Mouse (Mus musculus) heart, embryonic 13.5 days (tissue): Measurements from ENCODE around the gene Rinl. TPM values are rescaled to one million over a fixed set of nuclear protein-coding genes. Genes with fewer than 3 reads are reported as not detected.

Experiments
- ATAC-seq: fragments of 200-750 bp; cut with Nextera tagmentation; 2 replicates; pipeline ENCODE4 v1.8.0; 2017; ENCODE audit warnings: moderate TSS enrichment; ENCODE audit not compliant: insufficient number of reproducible peaks, low FRiP score, low TSS enrichment; ENCODE audit errors: extremely low read depth
- H3K27ac ChIP-seq: fragments of 300-500 bp; sonication (generic); replicated peaks from 2 replicates; pipeline ENCODE4 v1.5.1; 2015; ENCODE audit warnings: moderate library complexity, mild to moderate bottlenecking, inconsistent platforms
- H3K27me3 ChIP-seq: fragments of 300-500 bp; sonication (generic); replicated peaks from 2 replicates; pipeline ENCODE4 v1.6.1; 2015; ENCODE audit warnings: mild to moderate bottlenecking, inconsistent platforms
- H3K36me3 ChIP-seq: fragments of 300-500 bp; sonication (generic); 2 replicates; pipeline ENCODE4 v1.6.1; 2015; ENCODE audit warnings: mild to moderate bottlenecking, inconsistent platforms
- H3K4me1 ChIP-seq: fragments of 300-500 bp; sonication (generic); 2 replicates; pipeline ENCODE4 v1.6.1; 2015; ENCODE audit warnings: inconsistent platforms
- H3K4me2 ChIP-seq: fragments of 300-500 bp; sonication (generic); 2 replicates; pipeline ENCODE4 v1.6.1; 2015; ENCODE audit warnings: inconsistent platforms, mild to moderate bottlenecking, moderate library complexity
- H3K4me3 ChIP-seq: fragments of 300-500 bp; sonication (generic); 2 replicates; pipeline ENCODE4 v1.5.1; 2015; ENCODE audit warnings: moderate library complexity, mild to moderate bottlenecking, inconsistent platforms
- H3K9ac ChIP-seq: fragments of 300-500 bp; sonication (generic); 2 replicates; pipeline ENCODE4 v1.6.1; 2015; ENCODE audit warnings: inconsistent platforms, mild to moderate bottlenecking, moderate library complexity
- H3K9me3 ChIP-seq: fragments of 300-500 bp; sonication (generic); 2 replicates; pipeline ENCODE4 v1.6.1; 2016; ENCODE audit warnings: inconsistent platforms
- WGBS: fragments of 180-500 bp; shearing (Covaris S2); methylation state at CpG from one replicate; pipeline ENCODE4 v1.1.7; 2015; ENCODE audit warnings: mixed read lengths; 5-methylcytosine and 5-hydroxymethylcytosine counted together
- polyA plus RNA-seq: library from polyadenylated mRNA; unstranded; fragments of >200 nt; fragmentation: Nextera tagmentation; extraction: Ambion mirVana; gene quantifications from 2 replicates; pipeline ENCODE4 v1.2.1, GENCODE M21; 2015

Gene Rinl
- polyA plus RNA-seq, 1 experiment from 2014 or later = 2.7 TPM

GRCm38 (mm10) chr7:28817524-28817923, 28.8 kb downstream of the Rinl start:
- peaks cover 100% of the 10 kb centered on the region for H3K36me3 ChIP-seq
- H3K4me3 ChIP-seq = 0 out of 2 replicates have a peak overlapping the region, but pooled peaks have one; percentile 6
- ATAC-seq = no peak
- H3K4me2 ChIP-seq = peak overlapping the region; percentile 20; the same call in 1 of the 2 replicates
- H3K27ac ChIP-seq = no peak overlapping the region; the same call in 1 of the 2 replicates
- peaks cover 90% of the 10 kb centered on the region for H3K4me1 ChIP-seq
- WGBS = 50% methylated on average over 6 of the region's 6 CpGs
- no peaks in the 10 kb centered on the region for H3K27me3 ChIP-seq
- peak overlapping the region; percentile 56 for H3K9ac ChIP-seq
- H3K9me3 ChIP-seq = no peaks in the 10 kb centered on the region

GRCm38 (mm10) chr7:28817957-28818356, 29.2 kb downstream of the Rinl start:
- Histone ChIP-seq H3K27me3 (no peaks in the 10 kb centered on the region), H3K9ac (peak overlapping the region; percentile 47; the same call in 1 of the 2 replicates), H3K4me1 (peaks cover 87% of the 10 kb centered on the region), H3K4me2 (no peak overlapping the region), H3K36me3 (peaks cover 100% of the 10 kb centered on the region), H3K4me3 (0 out of 2 replicates have a peak overlapping the region, but pooled peaks have one; percentile 6), H3K27ac (no peak overlapping the region; the same call in 1 of the 2 replicates), H3K9me3 (no peaks in the 10 kb centered on the region)
- 72% methylated on average over 4 of the region's 4 CpGs for WGBS
- ATAC-seq = no peak

GRCm38 (mm10) chr7:28818436-28818835, 29.7 kb downstream of the Rinl start:
- Histone ChIP-seq H3K27ac (no peak overlapping the region), H3K36me3 (peaks cover 97% of the 10 kb centered on the region), H3K4me3 (no peak overlapping the region), H3K9me3 (no peaks in the 10 kb centered on the region), H3K4me2 (no peak overlapping the region), H3K4me1 (peaks cover 87% of the 10 kb centered on the region), H3K27me3 (no peaks in the 10 kb centered on the region), H3K9ac (peak overlapping the region; percentile 47; the same call in 1 of the 2 replicates)
- no peak for ATAC-seq
- WGBS = 80% methylated on average over 18 of the region's 18 CpGs

GRCm38 (mm10) chr7:28818861-28819452, 30.2 kb downstream of the Rinl start:
- Histone ChIP-seq H3K4me1 (peaks cover 83% of the 10 kb centered on the region), H3K4me3 (no peak overlapping the region), H3K9ac (no peak overlapping the region), H3K27me3 (no peaks in the 10 kb centered on the region), H3K4me2 (no peak overlapping the region), H3K27ac (no peak overlapping the region), H3K36me3 (peaks cover 92% of the 10 kb centered on the region), H3K9me3 (no peaks in the 10 kb centered on the region)
- ATAC-seq = no peak
- 74% methylated on average over 4 of the region's 4 CpGs for WGBS

GRCm38 (mm10) chr7:28819571-28819970, 30.8 kb downstream of the Rinl start:
- no peak for ATAC-seq
- Histone ChIP-seq H3K4me2 (no peak overlapping the region), H3K4me3 (no peak overlapping the region), H3K27ac (peak overlapping the region; percentile 71), H3K9ac (peak overlapping the region; percentile 26; the same call in 1 of the 2 replicates), H3K36me3 (peaks cover 86% of the 10 kb centered on the region), H3K4me1 (peaks cover 80% of the 10 kb centered on the region), H3K27me3 (no peaks in the 10 kb centered on the region), H3K9me3 (no peaks in the 10 kb centered on the region)
- 79% methylated on average over 4 of the region's 4 CpGs for WGBS

- no peak for ATAC-seq
- H3K36me3 ChIP-seq = peaks cover 76% of the 10 kb centered on the region
- H3K27me3 ChIP-seq = no peaks in the 10 kb centered on the region
- H3K4me3 ChIP-seq = no peak overlapping the region
- peak overlapping the region; percentile 61 for H3K9ac ChIP-seq
- H3K4me1 ChIP-seq = peaks cover 74% of the 10 kb centered on the region
- H3K4me2 ChIP-seq = no peak overlapping the region
- H3K9me3 ChIP-seq = no peaks in the 10 kb centered on the region
- WGBS = 62% methylated on average over 12 of the region's 12 CpGs
- H3K27ac ChIP-seq = peak overlapping the region; percentile 71
Observed at GRCm38 (mm10) chr7:28820358-28821260, 31.8 kb downstream of the Rinl start.

- no peak overlapping the region for H3K4me3 ChIP-seq
- H3K4me2 ChIP-seq = no peak overlapping the region
- H3K27ac ChIP-seq = peak overlapping the region; percentile 71
- no peak for ATAC-seq
- H3K4me1 ChIP-seq = peaks cover 74% of the 10 kb centered on the region
- WGBS = 58% methylated on average over 10 of the region's 10 CpGs
- peaks cover 68% of the 10 kb centered on the region for H3K36me3 ChIP-seq
- peak overlapping the region; percentile 61 for H3K9ac ChIP-seq
- H3K9me3 ChIP-seq = no peaks in the 10 kb centered on the region
- H3K27me3 ChIP-seq = no peaks in the 10 kb centered on the region
Observed at GRCm38 (mm10) chr7:28821261-28821831, 32.6 kb downstream of the Rinl start.

- no peak overlapping the region for H3K9ac ChIP-seq
- peaks cover 70% of the 10 kb centered on the region for H3K4me1 ChIP-seq
- WGBS = 65% methylated on average over 1 of the region's 1 CpGs
- H3K36me3 ChIP-seq = peaks cover 60% of the 10 kb centered on the region
- no peak overlapping the region for H3K4me2 ChIP-seq
- no peak overlapping the region for H3K4me3 ChIP-seq
- H3K9me3 ChIP-seq = no peaks in the 10 kb centered on the region
- no peak for ATAC-seq
- H3K27me3 ChIP-seq = no peaks in the 10 kb centered on the region
- H3K27ac ChIP-seq = no peak overlapping the region; the same call in 1 of the 2 replicates
Observed at GRCm38 (mm10) chr7:28822556-28822955, 33.8 kb downstream of the Rinl start.

- no peak overlapping the region for H3K4me3 ChIP-seq
- H3K27ac ChIP-seq = peak overlapping the region; percentile 90
- H3K36me3 ChIP-seq = peaks cover 53% of the 10 kb centered on the region
- H3K27me3 ChIP-seq = no peaks in the 10 kb centered on the region
- no peak overlapping the region for H3K4me2 ChIP-seq
- no peaks in the 10 kb centered on the region for H3K9me3 ChIP-seq
- H3K9ac ChIP-seq = no peak overlapping the region
- 52% methylated on average over 10 of the region's 10 CpGs for WGBS
- H3K4me1 ChIP-seq = peaks cover 67% of the 10 kb centered on the region
- no peak for ATAC-seq
Observed at GRCm38 (mm10) chr7:28822993-28823903, 34.5 kb downstream of the Rinl start.

GRCm38 (mm10) chr7:28823932-28824331, 35.2 kb downstream of the Rinl start:
- Histone ChIP-seq H3K36me3 (peaks cover 46% of the 10 kb centered on the region), H3K4me2 (no peak overlapping the region), H3K27me3 (no peaks in the 10 kb centered on the region), H3K4me3 (no peak overlapping the region), H3K9me3 (no peaks in the 10 kb centered on the region), H3K9ac (no peak overlapping the region), H3K4me1 (peaks cover 61% of the 10 kb centered on the region), H3K27ac (peak overlapping the region; percentile 90)
- WGBS = 49% methylated on average over 2 of the region's 2 CpGs
- ATAC-seq = no peak
